Mouse (Mus musculus): ENCODE measurements at regions not wholly inside any gene's neighbourhood (a gene's known extent, or its start where the extent isn't known, plus 50 kb on each side); places are given as distances from the start of the nearest gene placed in this dataset.

- TF ChIP-seq CTCF (IDR thresholded peaks at IDR 0.05; ENCODE audit: extremely low read depth, insufficient read depth, low read length): no peak
- no peak for TF ChIP-seq POLR2A (IDR thresholded peaks at IDR 0.05; ENCODE audit: extremely low read depth, insufficient read depth, low read length)
Measured at GRCm38 (mm10) chr2:107503646-107504379, 213.4 kb downstream of the Kcna4 start.
